Comparison of ENCODE assay signal across 14 mouse cellular contexts in genomic region chr2:116913677-116914405, GRCm38 (mm10). TPM values are rescaled to one million over a fixed set of nuclear protein-coding genes. Genes with fewer than 3 reads are reported as not detected.
DNase-seq lines count a peak whose midpoint lies in the region; ATAC-seq and TF ChIP-seq lines count a peak whose summit lies in the region.
"Had no signal": no experiment of that assay in that cellular context is flagged by ENCODE, and none has a peak within 500 bp of the region (broad histone marks: within the 10 kb centered on the region; RNA-seq: fewer than 3 reads in every experiment).

No protein-coding gene starts in this region.

- ATAC-seq in heart, embryonic 11.5 days (replicated peaks; ENCODE audit: insufficient number of reproducible peaks, low FRiP score, low TSS enrichment): no peak
- ATAC-seq in intestine, embryonic 15.5 days: no peak

- H3K4me2 ChIP-seq in heart, embryonic 11.5 days: no peak overlapping the region
- H3K4me2 ChIP-seq in intestine, embryonic 15.5 days (replicated peaks): no peak overlapping the region
- H3K4me2 ChIP-seq: embryonic facial prominence, embryonic 13.5 days; lung, embryonic 14.5 days had no signal

- peak in 1 of 2 experiments; percentile 18 for DNase-seq in heart, adult 2 months
- peak; percentile 96 for DNase-seq in brain, adult 2 months (ENCODE audit: low read depth, low spot score)
- peak; percentile 65 to 86 for DNase-seq in layer of hippocampus, adult 2 months (ENCODE audit: low spot score in 2 of 2)
- DNase-seq in right cerebral cortex, postnatal 14 days: peak; percentile 53
- no peak for DNase-seq in cerebellum, adult 9-11 months
- no peak for DNase-seq in kidney, adult 9 months
- DNase-seq: kidney, postnatal 4 days; lung, embryonic 14.5 days had no signal

- H3K4me1 ChIP-seq in heart, adult 2 months (ENCODE audit: control insufficient read depth, insufficient read depth, low read length): peaks cover 5% of the 10 kb centered on the region
- no peaks in the 10 kb centered on the region for H3K4me1 ChIP-seq in heart, embryonic 11.5 days (ENCODE audit: control insufficient read depth, insufficient read depth, low read length)
- no peaks in the 10 kb centered on the region for H3K4me1 ChIP-seq in intestine, embryonic 15.5 days (replicated peaks)
- H3K4me1 ChIP-seq: embryonic facial prominence, embryonic 13.5 days had no signal

- no peak for TF ChIP-seq CTCF in heart, adult 2 months (IDR thresholded peaks at IDR 0.05)
- TF ChIP-seq CTCF in layer of hippocampus, adult 2 months (conservative IDR thresholded peaks at IDR 0.05): no peak

- H3K27me3 ChIP-seq in heart, adult 2 months (ENCODE audit: control insufficient read depth, insufficient read depth, low read length): no peaks in the 10 kb centered on the region
- H3K27me3 ChIP-seq in heart, embryonic 11.5 days (ENCODE audit: control insufficient read depth, insufficient read depth, low read length): no peaks in the 10 kb centered on the region
- no peaks in the 10 kb centered on the region for H3K27me3 ChIP-seq in intestine, embryonic 15.5 days (replicated peaks)
- H3K27me3 ChIP-seq: embryonic facial prominence, embryonic 13.5 days had no signal

- intact Hi-C loops in heart, adult 2 months (cut with DNase I): no loop called here

- 0 out of 2 replicates have a peak, but pooled peaks have one; percentile 12 for TF ChIP-seq POLR2A in heart, adult 2 months (IDR thresholded peaks at IDR 0.05; ENCODE audit: insufficient read depth, low read depth, low read length)

- H3K9ac ChIP-seq in heart, adult 2 months (ENCODE audit: low read depth, low read length): no peak overlapping the region
- H3K9ac ChIP-seq in heart, embryonic 11.5 days (ENCODE audit: low read depth, low read length): no peak overlapping the region
- H3K9ac ChIP-seq in intestine, embryonic 15.5 days: no peak overlapping the region
- H3K9ac ChIP-seq: embryonic facial prominence, embryonic 13.5 days; lung, embryonic 14.5 days had no signal

- 53% methylated on average over 20 of the region's 20 CpGs for WGBS in heart, adult 2 months
- 75% methylated on average over 20 of the region's 20 CpGs for WGBS in heart, embryonic 11.5 days (ENCODE audit: insufficient replicate concordance)
- 71% methylated on average over 20 of the region's 20 CpGs for WGBS in intestine, embryonic 15.5 days

- H3K4me3 ChIP-seq in heart, adult 2 months: no peak overlapping the region
- H3K4me3 ChIP-seq in heart, embryonic 11.5 days (ENCODE audit: low read depth, low read length): no peak overlapping the region
- H3K4me3 ChIP-seq in layer of hippocampus, adult 2 months: peak overlapping the region; percentile 6; the same call in 1 of the 2 replicates
- H3K4me3 ChIP-seq in intestine, embryonic 15.5 days (replicated peaks): no peak overlapping the region
- H3K4me3 ChIP-seq: embryonic facial prominence, embryonic 13.5 days had no signal

- H3K9me3 ChIP-seq in heart, embryonic 11.5 days (replicated peaks; ENCODE audit: control insufficient read depth, low read length): no peaks in the 10 kb centered on the region
- no peaks in the 10 kb centered on the region for H3K9me3 ChIP-seq in intestine, embryonic 15.5 days
- H3K9me3 ChIP-seq: embryonic facial prominence, embryonic 13.5 days had no signal

- H3K36me3 ChIP-seq in heart, adult 2 months (ENCODE audit: control insufficient read depth, insufficient read depth, low read length): no peaks in the 10 kb centered on the region
- no peaks in the 10 kb centered on the region for H3K36me3 ChIP-seq in heart, embryonic 11.5 days (ENCODE audit: control insufficient read depth, insufficient read depth, low read length)
- no peaks in the 10 kb centered on the region for H3K36me3 ChIP-seq in intestine, embryonic 15.5 days
- H3K36me3 ChIP-seq: embryonic facial prominence, embryonic 13.5 days had no signal

- no peak overlapping the region for H3K27ac ChIP-seq in heart, adult 2 months
- no peak overlapping the region for H3K27ac ChIP-seq in heart, embryonic 11.5 days (ENCODE audit: low read depth, low read length)
- H3K27ac ChIP-seq in layer of hippocampus, adult 2 months: peak overlapping the region; percentile 80
- no peak overlapping the region for H3K27ac ChIP-seq in intestine, embryonic 15.5 days
- H3K27ac ChIP-seq: embryonic facial prominence, embryonic 13.5 days had no signal

- no peaks in the 10 kb centered on the region for H3K79me2 ChIP-seq in heart, adult 2 months (replicated peaks; ENCODE audit: control insufficient read depth, insufficient read depth, low read length)

- no peak for TF ChIP-seq EP300 in heart, adult 2 months (IDR thresholded peaks at IDR 0.05; ENCODE audit: insufficient read depth, low read depth, low read length)

RNA-seq across cellular contexts. Expression of gene Tmco5, which starts 35.4 kb away (rescaled TPM):
- not detected for total RNA-seq in heart, adult 2 months (2021)
- not detected in 2 replicates for polyA plus RNA-seq in heart, adult 2 months (2012; rRNA removed)
- not detected in 2 replicates for polyA plus RNA-seq in heart, embryonic 11.5 days (2014; fragmentation: Nextera tagmentation; extraction: Ambion mirVana)
- total RNA-seq in layer of hippocampus, adult 2 months (2021): 1 to 10 TPM; 1.5 to 2.3 TPM
- polyA plus RNA-seq in intestine, embryonic 15.5 days (2015; fragmentation: Nextera tagmentation; extraction: Ambion mirVana): not detected in 2 replicates
- total RNA-seq: granulocyte monocyte progenitor cell, adult 5-6 weeks had no signal
- polyA plus RNA-seq: embryonic facial prominence, embryonic 13.5 days; lung, embryonic 14.5 days; neural tube, embryonic 11.5 days; stomach, embryonic 14.5 days had no signal

Comparison
In these comparisons a context has a peak if more than half of its experiments do, and no peak if none do; other contexts are left out.
1. DNase-seq: peak in brain, adult 2 months (single experiment), layer of hippocampus, adult 2 months (2 of 2) and right cerebral cortex, postnatal 14 days (single experiment); none in cerebellum, adult 9-11 months (single experiment) and kidney, adult 9 months (single experiment).